Mouse (Mus musculus) hindbrain, embryonic 11.5 days (tissue): ENCODE measurements around the gene Tnfsf14. TPM values are rescaled to one million over a fixed set of nuclear protein-coding genes. Genes with fewer than 3 reads are reported as not detected.
A peak's percentile ranks its signal among the peaks of the same experiment; 100 is the strongest.

Experiments used
- ATAC-seq: fragments of 200-750 bp; cut with Nextera tagmentation; 2 replicates; pipeline ENCODE4 v1.8.0; 2017; ENCODE audit warnings: mild to moderate bottlenecking, moderate TSS enrichment, moderate library complexity; ENCODE audit not compliant: low FRiP score
- DNase-seq: peaks from one replicate; pipeline ENCODE4 v3.0.0-alpha.2; 2015; ENCODE audit warnings: low spot score
- H3K27ac ChIP-seq: fragments of 300-500 bp; sonication (generic); 2 replicates; pipeline ENCODE4 v1.5.1; 2014; ENCODE audit warnings: mild to moderate bottlenecking, low read depth, low read length
- H3K27me3 ChIP-seq: fragments of 300-500 bp; sonication (generic); 2 replicates; pipeline ENCODE4 v1.6.1; 2014; ENCODE audit warnings: mild to moderate bottlenecking, low read length, moderate library complexity, mixed read lengths; ENCODE audit not compliant: control insufficient read depth, insufficient read depth
- H3K36me3 ChIP-seq: fragments of 300-500 bp; sonication (generic); 2 replicates; pipeline ENCODE4 v1.6.1; 2014; ENCODE audit warnings: mild to moderate bottlenecking, low read length, moderate library complexity, mixed read lengths; ENCODE audit not compliant: control insufficient read depth, insufficient read depth
- H3K4me1 ChIP-seq: fragments of 300-500 bp; sonication (generic); replicated peaks from 2 replicates; pipeline ENCODE4 v1.6.1; 2014; ENCODE audit warnings: low read length, mixed read lengths; ENCODE audit not compliant: control insufficient read depth, insufficient read depth
- H3K4me2 ChIP-seq: fragments of 300-500 bp; sonication (generic); replicated peaks from 2 replicates; pipeline ENCODE4 v1.6.1; 2014; ENCODE audit warnings: mild to moderate bottlenecking, low read depth, low read length
- H3K4me3 ChIP-seq: fragments of 300-500 bp; sonication (generic); 2 replicates; pipeline ENCODE4 v1.5.1; 2014; ENCODE audit warnings: low read depth, low read length
- H3K9ac ChIP-seq: fragments of 300-500 bp; sonication (generic); 2 replicates; pipeline ENCODE4 v1.6.1; 2014; ENCODE audit warnings: low read depth, low read length
- H3K9me3 ChIP-seq: fragments of 300-500 bp; sonication (generic); 2 replicates; pipeline ENCODE4 v1.6.1; 2016; ENCODE audit warnings: low read length; ENCODE audit not compliant: control insufficient read depth
- WGBS: fragments of 180-500 bp; shearing (Covaris S2); extraction: QIAGEN DNeasy Blood & Tissue Kit; methylation state at CpG from one replicate; pipeline ENCODE4 v1.1.7; 2014; 5-methylcytosine and 5-hydroxymethylcytosine counted together
- polyA plus RNA-seq: library from polyadenylated mRNA; unstranded; fragments of >200 nt; fragmentation: Nextera tagmentation; extraction: Ambion mirVana; gene quantifications from 2 replicates; pipeline ENCODE4 v1.2.1, GENCODE M21; 2014

Gene Tnfsf14
- polyA plus RNA-seq, 1 experiment from 2014 or later, result 0.09 TPM

GRCm38 (mm10) chr17:57218335-57218900, 24.4 kb upstream of the Tnfsf14 start:
- 77% methylated on average over 12 of the region's 12 CpGs for WGBS
- H3K9me3 ChIP-seq, result no peaks in the 10 kb centered on the region
- H3K27me3 ChIP-seq, result no peaks in the 10 kb centered on the region
- H3K36me3 ChIP-seq, result no peaks in the 10 kb centered on the region
- no peaks in the 10 kb centered on the region for H3K4me1 ChIP-seq
- ATAC-seq (no peak), DNase-seq (no peak)
- H3K4me2 ChIP-seq, result no peak overlapping the region
- no peak overlapping the region for H3K27ac ChIP-seq
- no peak overlapping the region for H3K9ac ChIP-seq
- H3K4me3 ChIP-seq, result no peak overlapping the region

GRCm38 (mm10) chr17:57214676-57215387, 20.9 kb upstream of the Tnfsf14 start:
- Histone ChIP-seq H3K4me2 (no peak overlapping the region), H3K4me1 (no peaks in the 10 kb centered on the region), H3K9me3 (no peaks in the 10 kb centered on the region), H3K27ac (no peak overlapping the region), H3K4me3 (no peak overlapping the region), H3K27me3 (no peaks in the 10 kb centered on the region), H3K9ac (no peak overlapping the region), H3K36me3 (no peaks in the 10 kb centered on the region)
- WGBS, result 50% methylated on average over 13 of the region's 13 CpGs
- ATAC-seq, result peak; percentile 75
- peak; percentile 54 for DNase-seq

GRCm38 (mm10) chr17:57211501-57211900, 17.5 kb upstream of the Tnfsf14 start:
- DNase-seq (no peak), ATAC-seq (no peak)
- no peak overlapping the region for H3K9ac ChIP-seq
- 66% methylated on average over 9 of the region's 9 CpGs for WGBS
- no peak overlapping the region for H3K4me2 ChIP-seq
- no peak overlapping the region for H3K27ac ChIP-seq
- no peak overlapping the region for H3K4me3 ChIP-seq
- H3K36me3 ChIP-seq, result no peaks in the 10 kb centered on the region
- no peaks in the 10 kb centered on the region for H3K27me3 ChIP-seq
- no peaks in the 10 kb centered on the region for H3K4me1 ChIP-seq
- H3K9me3 ChIP-seq, result no peaks in the 10 kb centered on the region

- no peak overlapping the region for H3K9ac ChIP-seq
- no peaks in the 10 kb centered on the region for H3K9me3 ChIP-seq
- no peak overlapping the region for H3K27ac ChIP-seq
- H3K4me2 ChIP-seq, result no peak overlapping the region
- H3K4me3 ChIP-seq, result no peak overlapping the region
- 91% methylated on average over 4 of the region's 4 CpGs for WGBS
- no peak for DNase-seq
- no peaks in the 10 kb centered on the region for H3K36me3 ChIP-seq
- H3K27me3 ChIP-seq, result no peaks in the 10 kb centered on the region
- ATAC-seq, result no peak
- no peaks in the 10 kb centered on the region for H3K4me1 ChIP-seq
Measured at GRCm38 (mm10) chr17:57209330-57209729, 15.4 kb upstream of the Tnfsf14 start.

GRCm38 (mm10) chr17:57207938-57208337, 14.0 kb upstream of the Tnfsf14 start:
- H3K4me2 ChIP-seq, result no peak overlapping the region
- no peak overlapping the region for H3K9ac ChIP-seq
- no peaks in the 10 kb centered on the region for H3K27me3 ChIP-seq
- no peak for DNase-seq
- no peak for ATAC-seq
- no peaks in the 10 kb centered on the region for H3K9me3 ChIP-seq
- H3K27ac ChIP-seq, result no peak overlapping the region
- H3K4me1 ChIP-seq, result no peaks in the 10 kb centered on the region
- no peak overlapping the region for H3K4me3 ChIP-seq
- WGBS, result 95% methylated on average over 3 of the region's 3 CpGs
- no peaks in the 10 kb centered on the region for H3K36me3 ChIP-seq

- Histone ChIP-seq H3K4me2 (no peak overlapping the region), H3K9me3 (no peaks in the 10 kb centered on the region), H3K36me3 (no peaks in the 10 kb centered on the region), H3K4me3 (no peak overlapping the region), H3K4me1 (no peaks in the 10 kb centered on the region), H3K27ac (no peak overlapping the region), H3K27me3 (no peaks in the 10 kb centered on the region), H3K9ac (no peak overlapping the region)
- DNase-seq (no peak), ATAC-seq (no peak)
- 86% methylated on average over 10 of the region's 10 CpGs for WGBS
Measured at GRCm38 (mm10) chr17:57201841-57202724, 8.1 kb upstream of the Tnfsf14 start.

- H3K4me3 ChIP-seq, result no peak overlapping the region
- no peaks in the 10 kb centered on the region for H3K4me1 ChIP-seq
- 85% methylated on average over 3 of the region's 3 CpGs for WGBS
- no peak overlapping the region for H3K4me2 ChIP-seq
- no peaks in the 10 kb centered on the region for H3K36me3 ChIP-seq
- H3K27ac ChIP-seq, result no peak overlapping the region
- no peaks in the 10 kb centered on the region for H3K27me3 ChIP-seq
- H3K9ac ChIP-seq, result no peak overlapping the region
- no peaks in the 10 kb centered on the region for H3K9me3 ChIP-seq
- DNase-seq (no peak), ATAC-seq (no peak)
Measured at GRCm38 (mm10) chr17:57198252-57198651, 4.3 kb upstream of the Tnfsf14 start.

GRCm38 (mm10) chr17:57195326-57196010, 1.5 kb upstream of the Tnfsf14 start:
- Histone ChIP-seq H3K27me3 (no peaks in the 10 kb centered on the region), H3K4me2 (no peak overlapping the region), H3K27ac (no peak overlapping the region), H3K9ac (no peak overlapping the region), H3K9me3 (no peaks in the 10 kb centered on the region), H3K4me3 (no peak overlapping the region), H3K36me3 (no peaks in the 10 kb centered on the region), H3K4me1 (no peaks in the 10 kb centered on the region)
- DNase-seq (no peak), ATAC-seq (no peak)
- 84% methylated on average over 8 of the region's 8 CpGs for WGBS
